Mouse (Mus musculus): Measurements from ENCODE around the gene Slc25a10. TPM values are rescaled to one million over a fixed set of nuclear protein-coding genes. Genes with fewer than 3 reads are reported as not detected.

The Slc25a10 gene
- total RNA-seq, 1 experiment = 35.0 TPM

DNA sequence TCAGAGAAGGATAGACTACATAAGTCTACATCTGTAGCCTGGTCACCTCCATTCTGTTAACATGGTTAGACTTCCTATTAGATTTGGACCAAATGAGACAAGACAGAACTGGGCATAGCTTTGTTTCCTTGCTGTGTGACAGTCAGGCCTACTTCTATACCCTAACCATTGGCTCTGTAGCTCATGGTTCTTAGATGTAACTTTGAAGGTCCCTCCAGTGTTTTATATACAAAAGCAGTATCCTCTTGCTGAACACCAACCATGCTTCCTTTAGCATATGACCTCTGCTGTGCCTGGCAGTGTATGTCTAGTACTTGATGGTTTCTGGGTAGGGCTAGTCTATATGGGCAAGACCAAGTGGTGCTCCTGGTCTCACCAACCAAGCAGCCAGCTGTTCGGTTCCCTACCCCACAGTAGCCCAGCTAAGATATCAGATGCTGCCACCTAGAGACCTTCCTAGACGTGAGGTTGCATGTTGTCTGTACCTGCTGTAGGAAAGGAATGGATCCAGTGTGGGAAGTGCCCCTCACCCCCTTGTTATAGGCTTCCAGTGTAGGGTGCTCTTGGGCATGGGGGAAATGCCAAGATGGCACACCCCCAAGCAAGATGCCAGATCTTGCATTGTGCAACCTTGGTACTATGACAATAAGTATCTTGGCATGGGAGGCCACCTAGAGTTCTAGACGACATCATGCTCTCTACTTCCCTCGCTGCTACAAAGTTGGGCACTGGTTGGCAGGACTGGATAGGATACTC lies 1.2 kb upstream of the Slc25a10 start:
- Histone ChIP-seq H3K4me3 (ENCODE audit: insufficient read depth in 1 of 2, low read depth in 1 of 2, low read length in 2 of 2, poor library complexity in 1 of 2, severe bottlenecking in 1 of 2) (no peak overlapping the region), H3K27ac (ENCODE audit: insufficient read depth, low read depth, low read length, poor library complexity, severe bottlenecking) (no peak overlapping the region; the same call in 1 of the 2 replicates), H3K9ac (ENCODE audit: insufficient read depth, low read depth, low read length, poor library complexity, severe bottlenecking) (no peak overlapping the region), H3K4me1 (ENCODE audit: control insufficient read depth in 2 of 2, insufficient read depth in 2 of 2, low read length in 2 of 2, poor library complexity in 1 of 2) (peaks cover 3 to 16% of the 10 kb centered on the region in 2 experiments; a peak in 1 of 4 replicates), H3K36me3 (ENCODE audit: control insufficient read depth, insufficient read depth, low read length, poor library complexity, severe bottlenecking) (peaks cover 44% of the 10 kb centered on the region), H3K9me3 (ENCODE audit: control insufficient read depth, insufficient read depth, low read depth, low read length) (no peaks in the 10 kb centered on the region)
- no peak for TF ChIP-seq ZC3H11A (IDR thresholded peaks at IDR 0.05; ENCODE audit: borderline replicate concordance, low read depth, low read length)
- TF ChIP-seq ZNF384 (IDR thresholded peaks at IDR 0.05; ENCODE audit: low read depth, low read length) = no peak
- TF ChIP-seq CHD2 (IDR thresholded peaks at IDR 0.05; ENCODE audit: low read depth, low read length) = no peak
- no peak for TF ChIP-seq HCFC1 (IDR thresholded peaks at IDR 0.05; ENCODE audit: borderline replicate concordance, insufficient read depth, low read length)
- TF ChIP-seq MAFK (IDR thresholded peaks at IDR 0.05; ENCODE audit: insufficient read depth, low read depth, low read length) = no peak
- no peak for DNase-seq (ENCODE audit: low read depth, low spot score)
- in situ Hi-C loops (cut with MboI; ENCODE audit: low sequenced_read_pairs in 2 of 2, unreplicated experiment in 2 of 2) = no loop called here

DNA sequence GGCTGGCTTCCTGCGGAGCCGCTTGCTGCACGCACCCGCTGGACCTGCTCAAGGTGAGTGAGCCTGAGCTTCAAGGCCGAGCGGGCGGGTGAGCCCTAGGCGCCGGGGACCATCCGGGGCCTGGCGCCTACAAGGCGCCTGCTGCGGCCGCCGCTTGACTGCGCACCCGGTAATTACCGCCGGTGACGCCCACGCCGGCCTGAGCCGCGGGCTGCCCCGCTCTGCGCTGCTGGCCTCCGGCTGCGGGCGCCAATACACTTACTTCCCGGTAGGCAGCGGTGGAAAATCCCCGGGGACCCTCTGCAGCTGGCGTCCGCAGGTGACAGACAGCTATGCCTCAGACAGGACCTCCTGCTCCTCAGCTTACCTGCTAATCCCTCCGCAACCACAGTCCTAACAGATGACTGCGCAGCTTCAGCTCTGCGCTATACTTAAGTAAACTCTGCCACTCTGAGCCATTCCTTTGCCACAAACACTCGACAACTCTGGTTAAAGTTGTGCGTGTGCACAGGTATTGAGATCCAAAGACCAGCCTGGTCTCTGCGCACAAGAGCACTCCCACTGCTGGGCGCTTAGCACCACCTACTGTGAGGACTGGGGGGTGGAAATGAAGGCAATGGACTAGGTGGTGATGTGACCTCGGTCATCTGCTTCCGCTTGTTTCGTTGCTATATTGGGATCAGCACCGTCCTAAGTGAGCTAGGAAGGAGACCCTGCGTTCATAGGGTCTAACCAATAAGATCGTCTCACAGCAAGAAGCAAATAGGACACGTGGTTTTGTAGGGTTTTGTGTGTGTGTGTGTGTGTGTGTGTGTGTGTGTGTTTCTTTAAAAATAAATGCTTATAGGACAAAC lies 611 bp downstream of the Slc25a10 start:
- Histone ChIP-seq H3K27ac (ENCODE audit: insufficient read depth, low read depth, low read length, poor library complexity, severe bottlenecking) (no peak overlapping the region), H3K9me3 (ENCODE audit: control insufficient read depth, insufficient read depth, low read depth, low read length) (no peaks in the 10 kb centered on the region), H3K4me3 (ENCODE audit: insufficient read depth in 1 of 2, low read depth in 1 of 2, low read length in 2 of 2, poor library complexity in 1 of 2, severe bottlenecking in 1 of 2) (peak overlapping the region; percentile 72 to 84), H3K36me3 (ENCODE audit: control insufficient read depth, insufficient read depth, low read length, poor library complexity, severe bottlenecking) (peaks cover 43% of the 10 kb centered on the region), H3K9ac (ENCODE audit: insufficient read depth, low read depth, low read length, poor library complexity, severe bottlenecking) (peak overlapping the region; percentile 72), H3K4me1 (ENCODE audit: control insufficient read depth in 2 of 2, insufficient read depth in 2 of 2, low read length in 2 of 2, poor library complexity in 1 of 2) (peaks cover 3 to 12% of the 10 kb centered on the region in 2 experiments; a peak in 1 of 4 replicates)
- in situ Hi-C loops (cut with MboI; ENCODE audit: low sequenced_read_pairs in 2 of 2, unreplicated experiment in 2 of 2) = no loop called here
- TF ChIP-seq CHD2 (IDR thresholded peaks at IDR 0.05; ENCODE audit: low read depth, low read length) = no peak
- no peak for TF ChIP-seq ZC3H11A (IDR thresholded peaks at IDR 0.05; ENCODE audit: borderline replicate concordance, low read depth, low read length)
- no peak for TF ChIP-seq HCFC1 (IDR thresholded peaks at IDR 0.05; ENCODE audit: borderline replicate concordance, insufficient read depth, low read length)
- DNase-seq (ENCODE audit: low read depth, low spot score) = no peak

DNA sequence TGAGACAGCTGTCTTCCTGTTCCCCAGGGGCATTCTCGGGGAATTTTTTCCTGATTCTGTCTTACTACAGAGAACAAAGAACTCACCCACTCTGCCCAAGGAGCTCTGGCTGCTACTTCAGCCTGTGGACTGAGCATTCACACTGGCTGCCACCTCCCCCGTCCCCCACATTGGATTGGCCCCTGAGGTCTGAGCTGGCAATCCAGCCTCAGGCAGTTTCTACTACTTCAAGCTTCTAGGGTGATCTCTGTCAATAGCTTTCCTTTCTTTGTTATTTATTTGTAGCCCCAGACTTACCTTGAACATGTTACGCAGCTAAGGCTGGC lies 1.2 kb downstream of the Slc25a10 start:
- Histone ChIP-seq H3K36me3 (ENCODE audit: control insufficient read depth, insufficient read depth, low read length, poor library complexity, severe bottlenecking) (peaks cover 40% of the 10 kb centered on the region), H3K9me3 (ENCODE audit: control insufficient read depth, insufficient read depth, low read depth, low read length) (no peaks in the 10 kb centered on the region), H3K4me3 (ENCODE audit: insufficient read depth in 1 of 2, low read depth in 1 of 2, low read length in 2 of 2, poor library complexity in 1 of 2, severe bottlenecking in 1 of 2) (peak overlapping the region in 1 of 2 experiments; percentile 84; a peak in 2 of 4 replicates), H3K4me1 (ENCODE audit: control insufficient read depth in 2 of 2, insufficient read depth in 2 of 2, low read length in 2 of 2, poor library complexity in 1 of 2) (peaks cover 3 to 12% of the 10 kb centered on the region in 2 experiments; a peak in 1 of 4 replicates), H3K9ac (ENCODE audit: insufficient read depth, low read depth, low read length, poor library complexity, severe bottlenecking) (no peak overlapping the region), H3K27ac (ENCODE audit: insufficient read depth, low read depth, low read length, poor library complexity, severe bottlenecking) (no peak overlapping the region)
- no peak for DNase-seq (ENCODE audit: low read depth, low spot score)
- TF ChIP-seq CHD2 (IDR thresholded peaks at IDR 0.05; ENCODE audit: low read depth, low read length) = no peak
- no peak for TF ChIP-seq ZNF384 (IDR thresholded peaks at IDR 0.05; ENCODE audit: low read depth, low read length)
- no peak for TF ChIP-seq HCFC1 (IDR thresholded peaks at IDR 0.05; ENCODE audit: borderline replicate concordance, insufficient read depth, low read length)
- TF ChIP-seq MAFK (IDR thresholded peaks at IDR 0.05; ENCODE audit: insufficient read depth, low read depth, low read length) = no peak
- TF ChIP-seq ZC3H11A (IDR thresholded peaks at IDR 0.05; ENCODE audit: borderline replicate concordance, low read depth, low read length) = no peak
- in situ Hi-C loops (cut with MboI; ENCODE audit: low sequenced_read_pairs in 2 of 2, unreplicated experiment in 2 of 2) = no loop called here

DNA sequence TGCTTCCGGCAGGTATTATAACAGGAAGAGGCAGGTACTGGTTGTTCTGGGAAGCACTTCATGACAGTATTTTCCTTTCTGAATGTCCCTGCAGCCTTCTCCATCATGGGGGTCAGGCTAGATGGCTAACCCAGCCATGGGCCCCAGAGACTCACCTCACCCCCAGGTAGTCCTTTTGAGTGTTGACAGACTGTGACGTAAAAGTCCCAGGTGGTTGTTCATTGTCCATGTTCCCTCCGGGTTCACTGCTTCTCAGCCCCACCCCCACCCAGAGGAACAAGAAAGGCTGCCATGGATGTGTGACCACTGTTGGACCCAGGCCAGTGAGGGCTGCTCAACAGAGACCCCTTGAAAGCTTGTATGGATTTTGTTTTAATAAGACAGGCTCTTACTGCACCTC lies 1.7 kb downstream of the Slc25a10 start:
- Histone ChIP-seq H3K36me3 (ENCODE audit: control insufficient read depth, insufficient read depth, low read length, poor library complexity, severe bottlenecking) (peaks cover 37% of the 10 kb centered on the region), H3K27ac (ENCODE audit: insufficient read depth, low read depth, low read length, poor library complexity, severe bottlenecking) (no peak overlapping the region), H3K9ac (ENCODE audit: insufficient read depth, low read depth, low read length, poor library complexity, severe bottlenecking) (no peak overlapping the region), H3K4me3 (ENCODE audit: insufficient read depth in 1 of 2, low read depth in 1 of 2, low read length in 2 of 2, poor library complexity in 1 of 2, severe bottlenecking in 1 of 2) (no peak overlapping the region), H3K4me1 (ENCODE audit: control insufficient read depth in 2 of 2, insufficient read depth in 2 of 2, low read length in 2 of 2, poor library complexity in 1 of 2) (peaks cover 3 to 12% of the 10 kb centered on the region in 2 experiments; a peak in 1 of 4 replicates), H3K9me3 (ENCODE audit: control insufficient read depth, insufficient read depth, low read depth, low read length) (no peaks in the 10 kb centered on the region)
- no peak for DNase-seq (ENCODE audit: low read depth, low spot score)
- in situ Hi-C loops (cut with MboI; ENCODE audit: low sequenced_read_pairs in 2 of 2, unreplicated experiment in 2 of 2) = no loop called here
- TF ChIP-seq MAFK (IDR thresholded peaks at IDR 0.05; ENCODE audit: insufficient read depth, low read depth, low read length) = no peak
- TF ChIP-seq ZNF384 (IDR thresholded peaks at IDR 0.05; ENCODE audit: low read depth, low read length) = no peak
- TF ChIP-seq ZC3H11A (IDR thresholded peaks at IDR 0.05; ENCODE audit: borderline replicate concordance, low read depth, low read length) = no peak
- TF ChIP-seq CHD2 (IDR thresholded peaks at IDR 0.05; ENCODE audit: low read depth, low read length) = no peak
- no peak for TF ChIP-seq HCFC1 (IDR thresholded peaks at IDR 0.05; ENCODE audit: borderline replicate concordance, insufficient read depth, low read length)

All from ES-E14 (cell line).